Mouse (Mus musculus) cerebellum, adult 2 months (tissue): ENCODE results near the gene Ntmt1.

Experiments used
- CTCF ChIP-seq: fragments of 200-500 bp; IDR thresholded peaks from 2 replicates; pipeline ENCODE4 v1.5.1; 2011; ENCODE audit warnings: low read depth, mild to moderate bottlenecking, control low read depth, low read length, moderate library complexity, borderline replicate concordance; ENCODE audit not compliant: insufficient read depth
- POLR2A ChIP-seq: fragments of 200-500 bp; IDR thresholded peaks from 2 replicates; pipeline ENCODE4 v1.6.1; 2011; ENCODE audit warnings: low read length, control low read depth, borderline replicate concordance; ENCODE audit not compliant: insufficient read depth

DNA sequence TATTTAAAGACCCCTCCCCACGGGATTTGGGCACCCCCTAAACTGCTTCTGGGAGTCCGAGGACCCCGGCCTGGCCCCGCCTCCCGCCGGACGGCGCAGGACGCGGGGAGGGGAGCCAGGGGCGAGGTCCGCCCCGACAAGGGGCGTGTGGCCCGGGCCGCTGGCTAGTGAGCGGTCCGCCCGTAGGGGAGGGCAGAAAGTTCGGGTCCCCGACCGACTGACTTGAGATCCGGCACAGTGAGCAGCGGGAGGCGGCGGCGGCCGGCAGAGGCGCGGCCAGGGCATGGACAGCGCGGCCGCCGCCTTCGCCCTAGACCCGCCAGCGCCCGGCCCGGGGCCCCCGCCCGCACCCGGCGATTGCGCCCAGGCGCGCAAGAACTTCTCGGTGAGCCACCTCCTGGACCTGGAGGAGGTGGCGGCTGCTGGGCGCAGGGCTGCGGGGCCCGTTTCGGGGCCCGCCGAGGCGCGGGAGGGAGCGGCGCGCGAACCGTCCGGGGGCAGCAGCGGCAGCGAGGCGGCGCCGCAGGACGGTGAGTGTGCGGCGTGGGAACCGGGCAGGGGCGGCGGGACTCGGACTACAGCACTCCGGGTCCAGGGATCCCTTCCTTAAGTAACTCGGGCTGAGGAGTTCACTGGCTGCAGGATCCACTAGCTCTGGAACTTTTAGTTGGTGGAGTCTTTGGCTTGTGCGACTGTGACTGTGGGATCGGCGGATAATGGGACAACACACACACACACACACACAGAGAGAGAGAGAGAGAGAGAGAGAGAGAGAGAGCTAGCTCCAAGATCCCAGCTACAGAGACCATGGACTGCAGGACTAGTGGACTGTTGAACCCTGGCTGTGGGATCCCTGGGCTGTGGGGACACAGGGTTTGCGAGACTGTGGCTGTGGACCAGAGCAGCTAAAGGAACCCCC lies 37.8 kb downstream of the Ntmt1 start:
- TF ChIP-seq CTCF (no peak), POLR2A (no peak)
